Mouse (Mus musculus): ENCODE results near the gene Ostn. TPM values are rescaled to one million over a fixed set of nuclear protein-coding genes. Genes with fewer than 3 reads are reported as not detected.

Ostn gene
- polyA plus RNA-seq, 1 experiment from 2014 or later, result 0.31 TPM

DNA sequence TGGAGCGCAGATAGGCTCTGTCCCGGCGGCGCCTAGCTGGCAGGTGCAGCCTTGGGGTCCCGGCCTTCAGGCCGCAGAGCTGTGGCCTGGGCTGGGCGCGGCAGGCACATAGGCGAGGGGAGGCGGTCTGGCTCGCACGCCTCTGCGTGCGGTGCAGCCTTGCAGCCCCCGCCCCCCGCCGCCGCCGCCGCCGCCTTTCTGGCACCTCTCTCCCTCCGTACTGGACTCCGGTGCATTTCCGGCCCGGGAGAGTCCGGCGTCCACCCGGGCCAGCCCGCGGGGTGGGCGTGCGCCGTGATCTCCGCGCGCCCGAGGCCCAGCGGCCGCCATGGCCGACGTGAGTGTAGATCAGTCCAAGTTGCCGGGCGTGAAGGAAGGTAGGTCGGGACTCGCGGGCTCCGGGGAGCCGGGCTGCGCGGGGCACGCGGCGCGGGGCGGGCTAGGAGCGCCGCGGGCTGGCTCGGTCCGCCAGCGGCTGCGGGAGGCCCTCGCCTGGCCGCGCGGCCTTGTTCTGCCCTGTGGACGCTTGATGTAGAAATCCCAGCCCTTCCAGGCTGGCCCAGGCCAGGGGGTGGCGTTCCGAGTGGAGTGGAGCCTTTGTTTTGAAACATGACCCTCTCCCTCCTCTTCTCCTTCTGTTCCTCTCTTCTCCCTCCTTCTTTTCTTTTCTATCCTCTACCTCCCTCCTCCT, 81.6 kb downstream of the Ostn start, which contains the start of gene Ccdc50:
Ccdc50 (plus strand) TSS at position 109 of the 691 bp plus-strand sequence.
- no peaks in the 10 kb centered on the region for H3K36me3 ChIP-seq
- peaks cover 15% of the 10 kb centered on the region for H3K4me1 ChIP-seq
- H3K27ac ChIP-seq, result peak within 1 kb of the TSS; percentile 98
- H3K9me3 ChIP-seq (replicated peaks), result no peaks in the 10 kb centered on the region
- under 1% methylated on average over 64 of the region's 69 CpGs for WGBS
- no peaks in the 10 kb centered on the region for H3K27me3 ChIP-seq
- H3K4me2 ChIP-seq, result peak within 1 kb of the TSS; percentile 66
- peak within 1 kb of the TSS; percentile 90 for H3K9ac ChIP-seq
- ATAC-seq (replicated peaks; ENCODE audit: low FRiP score), result peak; percentile 98
- peak within 1 kb of the TSS; percentile 82 for H3K4me3 ChIP-seq (replicated peaks)

DNA sequence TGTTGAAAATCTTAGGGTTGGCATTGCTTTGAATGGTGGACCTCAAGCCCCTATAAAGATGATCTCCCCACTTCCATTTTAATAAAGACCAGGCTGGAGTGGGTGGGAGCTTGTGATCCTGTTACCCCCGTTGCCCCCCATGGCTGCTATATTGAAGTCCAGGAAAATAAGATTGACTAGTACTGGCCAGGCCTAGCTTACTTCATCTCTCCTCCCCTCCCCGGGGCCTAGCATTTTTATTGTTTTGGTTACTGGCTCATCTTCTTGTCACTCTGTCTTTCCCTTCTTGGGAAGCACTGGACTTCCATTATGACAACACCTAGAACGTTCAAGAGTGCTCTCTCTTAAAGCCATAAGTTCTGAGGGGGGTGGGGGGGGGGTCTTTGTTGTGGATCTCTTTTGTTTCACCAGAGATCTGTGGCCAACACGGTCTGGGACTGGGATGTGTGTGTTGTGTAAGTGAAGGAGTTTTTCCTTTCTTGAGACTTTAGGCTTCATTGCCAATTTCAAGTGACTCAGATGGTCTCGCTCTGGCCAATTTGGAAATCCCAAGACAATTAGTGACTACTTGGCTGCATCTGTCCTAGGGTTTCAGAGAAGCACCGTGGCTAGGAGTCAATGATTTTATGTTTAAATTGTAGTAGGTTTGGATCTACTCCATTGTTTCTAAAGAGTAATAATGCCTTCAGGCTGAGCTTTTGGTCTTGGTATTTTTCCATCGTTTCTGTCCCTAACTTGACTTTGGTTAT, 82.4 kb downstream of the Ostn start:
- Histone ChIP-seq H3K27me3 (no peaks in the 10 kb centered on the region), H3K9me3 (replicated peaks) (no peaks in the 10 kb centered on the region), H3K9ac (peak overlapping the region; percentile 90), H3K36me3 (no peaks in the 10 kb centered on the region), H3K27ac (peak overlapping the region; percentile 98), H3K4me2 (peak overlapping the region; percentile 66), H3K4me3 (replicated peaks) (peak overlapping the region; percentile 82), H3K4me1 (peaks cover 15% of the 10 kb centered on the region)
- WGBS, result 26% methylated on average over 7 of the region's 7 CpGs
- ATAC-seq (replicated peaks; ENCODE audit: low FRiP score), result peak; percentile 1; the same call in 1 of the 2 replicates

DNA sequence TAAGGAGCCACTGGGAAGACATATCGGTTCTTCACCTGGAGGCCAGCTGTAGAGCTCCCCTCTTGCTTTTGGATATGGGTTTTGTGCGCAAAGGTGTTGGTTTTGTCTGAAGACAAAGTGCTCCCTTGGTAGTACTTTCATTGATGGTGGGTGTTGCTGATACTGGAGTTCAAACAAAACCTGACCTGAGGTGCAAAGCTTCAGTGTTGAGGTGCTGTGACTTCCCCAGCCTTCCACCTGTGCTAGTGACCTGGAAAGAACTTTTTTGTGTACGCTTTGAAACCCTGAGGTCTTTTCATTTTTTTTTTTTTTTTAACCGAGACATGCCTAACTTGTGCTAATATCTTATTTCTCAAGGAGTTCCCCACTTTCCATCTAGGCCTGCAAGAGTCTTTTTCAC, 83.0 kb downstream of the Ostn start:
- Histone ChIP-seq H3K4me3 (replicated peaks) (peak overlapping the region; percentile 82), H3K4me1 (peaks cover 15% of the 10 kb centered on the region), H3K9me3 (replicated peaks) (no peaks in the 10 kb centered on the region), H3K4me2 (peak overlapping the region; percentile 66), H3K27me3 (no peaks in the 10 kb centered on the region), H3K27ac (no peak overlapping the region), H3K9ac (0 out of 2 replicates have a peak overlapping the region, but pooled peaks have one; percentile 90), H3K36me3 (no peaks in the 10 kb centered on the region)
- no peak for ATAC-seq (replicated peaks; ENCODE audit: low FRiP score)
- WGBS, result 75% methylated on average over 4 of the region's 4 CpGs

DNA sequence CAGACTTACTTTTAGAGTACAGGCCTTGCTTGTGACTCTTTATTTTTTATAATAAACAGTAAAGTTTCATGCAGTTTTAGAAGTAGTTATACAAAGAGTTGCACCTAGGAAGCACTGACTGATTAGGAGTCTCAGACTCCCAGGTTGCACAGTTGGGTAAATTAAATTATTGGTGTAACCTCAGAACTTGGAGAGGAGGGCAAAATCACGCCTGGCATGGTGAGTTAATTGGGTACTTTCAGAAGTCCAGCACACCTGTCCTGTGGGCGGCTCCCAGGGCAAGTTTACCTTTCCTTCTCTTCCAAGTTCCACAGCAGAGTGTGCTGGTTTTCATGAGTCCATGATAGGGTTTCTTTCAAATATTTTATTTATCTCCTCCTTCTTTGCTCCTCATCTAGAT, 84.6 kb downstream of the Ostn start:
- H3K36me3 ChIP-seq, result peaks cover 4% of the 10 kb centered on the region; the same call in 1 of the 2 replicates
- H3K4me1 ChIP-seq, result peaks cover 15% of the 10 kb centered on the region
- ATAC-seq (replicated peaks; ENCODE audit: low FRiP score), result no peak
- no peak overlapping the region for H3K27ac ChIP-seq
- no peak overlapping the region for H3K4me2 ChIP-seq
- no peak overlapping the region for H3K9ac ChIP-seq
- no peaks in the 10 kb centered on the region for H3K9me3 ChIP-seq (replicated peaks)
- 70% methylated on average over 2 of the region's 2 CpGs for WGBS
- no peak overlapping the region for H3K4me3 ChIP-seq (replicated peaks)
- no peaks in the 10 kb centered on the region for H3K27me3 ChIP-seq

DNA sequence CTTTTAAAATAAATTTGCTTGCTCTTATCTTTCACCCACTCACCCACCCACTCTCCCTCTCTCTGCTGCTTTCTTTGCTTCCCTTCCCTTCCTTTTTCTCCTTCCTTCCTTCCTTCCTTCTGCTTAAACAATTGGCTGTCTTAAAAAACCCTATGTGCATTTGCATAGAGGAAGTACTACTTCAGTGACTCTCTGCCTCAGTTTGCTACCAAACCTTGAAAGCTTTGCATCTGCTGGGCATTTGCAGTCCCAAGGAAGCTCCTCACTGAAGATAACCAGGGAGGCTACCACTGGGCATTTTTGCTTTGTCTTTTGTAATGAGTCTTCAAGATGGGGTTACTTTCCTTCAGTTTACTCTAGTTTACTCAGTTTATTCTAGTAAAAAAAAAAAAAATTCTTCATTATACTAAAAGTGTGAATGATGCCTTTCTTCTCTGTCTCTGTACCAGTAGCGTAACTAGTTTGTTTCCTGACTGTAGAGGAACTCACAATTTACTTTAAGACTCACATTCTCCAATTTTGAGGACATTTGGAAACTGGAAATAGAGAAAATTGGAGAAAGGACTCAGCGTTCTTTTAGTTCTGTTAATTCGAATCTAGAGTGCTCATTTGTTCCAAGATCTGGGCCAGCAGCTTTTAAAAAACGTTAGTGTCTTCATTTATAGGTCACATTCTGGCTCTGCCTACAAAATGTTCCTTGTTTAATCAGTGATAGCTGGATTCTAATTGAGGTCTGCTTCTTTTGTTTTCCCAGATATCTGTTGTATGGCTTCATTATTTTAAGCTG, 88.2 kb downstream of the Ostn start:
- 90% methylated on average over 4 of the region's 4 CpGs for WGBS
- no peak overlapping the region for H3K4me3 ChIP-seq (replicated peaks)
- H3K27ac ChIP-seq, result no peak overlapping the region
- H3K36me3 ChIP-seq, result peaks cover 4% of the 10 kb centered on the region; the same call in 1 of the 2 replicates
- no peak overlapping the region for H3K4me2 ChIP-seq
- no peak overlapping the region for H3K9ac ChIP-seq
- no peaks in the 10 kb centered on the region for H3K4me1 ChIP-seq
- no peaks in the 10 kb centered on the region for H3K9me3 ChIP-seq (replicated peaks)
- ATAC-seq (replicated peaks; ENCODE audit: low FRiP score), result no peak
- H3K27me3 ChIP-seq, result no peaks in the 10 kb centered on the region

DNA sequence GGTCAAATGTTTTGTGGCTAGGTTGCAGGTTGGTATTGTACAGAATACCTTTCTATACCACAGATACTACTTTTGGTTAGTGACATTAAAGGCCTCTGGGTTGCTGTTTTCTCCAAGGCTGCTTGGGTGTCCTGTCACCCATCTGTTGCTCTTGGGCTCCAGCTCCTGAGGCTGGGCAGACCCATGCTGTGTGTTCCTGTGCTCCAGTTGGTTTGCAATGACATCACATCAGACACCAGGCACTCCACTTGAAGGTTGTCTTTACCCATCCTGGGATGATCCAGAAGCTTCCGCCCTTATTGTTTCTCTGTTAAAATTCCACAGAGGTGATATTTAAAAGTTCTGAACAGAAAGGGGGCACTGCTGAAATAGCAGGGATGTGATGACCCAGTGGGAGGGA, 89.7 kb downstream of the Ostn start:
- H3K4me1 ChIP-seq, result no peaks in the 10 kb centered on the region
- no peak overlapping the region for H3K9ac ChIP-seq
- H3K36me3 ChIP-seq, result peaks cover 4% of the 10 kb centered on the region; the same call in 1 of the 2 replicates
- no peaks in the 10 kb centered on the region for H3K9me3 ChIP-seq (replicated peaks)
- H3K27ac ChIP-seq, result no peak overlapping the region
- 97% methylated on average over 1 of the region's 1 CpGs for WGBS
- no peak overlapping the region for H3K4me3 ChIP-seq (replicated peaks)
- no peak overlapping the region for H3K4me2 ChIP-seq
- ATAC-seq (replicated peaks; ENCODE audit: low FRiP score), result no peak
- H3K27me3 ChIP-seq, result no peaks in the 10 kb centered on the region

DNA sequence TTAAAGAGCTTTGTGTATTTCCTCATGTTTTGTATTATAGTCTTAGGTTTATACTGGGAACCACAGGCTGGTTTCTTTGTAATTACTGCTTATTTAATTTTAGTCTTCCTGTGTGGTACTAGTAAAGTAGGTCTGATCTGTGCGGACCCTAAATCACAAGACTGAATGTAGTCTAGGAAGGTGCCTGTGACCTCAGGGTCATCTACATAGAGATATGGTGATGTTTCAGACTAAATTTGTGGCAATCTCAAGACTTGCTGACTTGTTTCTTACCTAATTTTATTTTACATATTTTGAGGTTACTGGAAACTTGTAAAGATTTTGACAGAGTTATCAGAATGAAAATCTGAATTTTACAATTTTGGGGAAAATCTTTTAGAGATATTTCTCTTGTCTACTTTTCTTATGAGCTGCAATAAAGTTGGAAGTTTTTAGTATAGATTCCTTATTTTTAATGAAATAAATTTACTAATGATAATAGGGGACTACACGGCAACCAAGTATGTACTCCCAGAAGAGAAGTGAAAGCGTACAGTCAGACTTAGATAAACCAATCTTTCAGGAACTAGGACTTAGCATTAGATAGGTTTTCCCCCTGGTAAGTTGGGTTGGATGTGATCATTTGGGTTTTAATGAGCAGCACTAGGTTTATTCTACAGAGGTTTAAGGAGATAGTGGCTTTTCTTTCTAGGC, 91.9 kb downstream of the Ostn start:
- Histone ChIP-seq H3K4me2 (no peak overlapping the region), H3K27ac (no peak overlapping the region), H3K9me3 (replicated peaks) (no peaks in the 10 kb centered on the region), H3K36me3 (peaks cover 4% of the 10 kb centered on the region; the same call in 1 of the 2 replicates), H3K27me3 (no peaks in the 10 kb centered on the region), H3K4me1 (no peaks in the 10 kb centered on the region), H3K9ac (no peak overlapping the region), H3K4me3 (replicated peaks) (no peak overlapping the region)
- no peak for ATAC-seq (replicated peaks; ENCODE audit: low FRiP score)
- 84% methylated on average over 3 of the region's 3 CpGs for WGBS

- no peak for ATAC-seq (replicated peaks; ENCODE audit: low FRiP score)
- no peaks in the 10 kb centered on the region for H3K9me3 ChIP-seq (replicated peaks)
- no peak overlapping the region for H3K4me3 ChIP-seq (replicated peaks)
- no peak overlapping the region for H3K4me2 ChIP-seq
- H3K27ac ChIP-seq, result no peak overlapping the region
- no peaks in the 10 kb centered on the region for H3K4me1 ChIP-seq
- H3K27me3 ChIP-seq, result no peaks in the 10 kb centered on the region
- H3K36me3 ChIP-seq, result peaks cover 4% of the 10 kb centered on the region; the same call in 1 of the 2 replicates
- 89% methylated on average over 6 of the region's 6 CpGs for WGBS
- no peak overlapping the region for H3K9ac ChIP-seq
Measured at GRCm38 (mm10) chr16:27399719-27400253, 92.5 kb downstream of the Ostn start.

Other genes starting within 250 kb of the Ostn start
- not detected in 2 replicates for gene Uts2b, start 62.8 kb downstream of the Ostn start, polyA plus RNA-seq (2015; fragmentation: Nextera tagmentation; extraction: Ambion mirVana)
- 47.4 and 51.0 TPM in 2 replicates for gene Ccdc50, start 81.4 kb downstream of the Ostn start, polyA plus RNA-seq (2015; fragmentation: Nextera tagmentation; extraction: Ambion mirVana)